Mouse (Mus musculus): ENCODE measurements around the gene Ankrd55. TPM values are rescaled to one million over a fixed set of nuclear protein-coding genes. Genes with fewer than 3 reads are reported as not detected.

The Ankrd55 gene
- polyA plus RNA-seq, 1 experiment from 2014 or later, result 0.89 TPM

DNA sequence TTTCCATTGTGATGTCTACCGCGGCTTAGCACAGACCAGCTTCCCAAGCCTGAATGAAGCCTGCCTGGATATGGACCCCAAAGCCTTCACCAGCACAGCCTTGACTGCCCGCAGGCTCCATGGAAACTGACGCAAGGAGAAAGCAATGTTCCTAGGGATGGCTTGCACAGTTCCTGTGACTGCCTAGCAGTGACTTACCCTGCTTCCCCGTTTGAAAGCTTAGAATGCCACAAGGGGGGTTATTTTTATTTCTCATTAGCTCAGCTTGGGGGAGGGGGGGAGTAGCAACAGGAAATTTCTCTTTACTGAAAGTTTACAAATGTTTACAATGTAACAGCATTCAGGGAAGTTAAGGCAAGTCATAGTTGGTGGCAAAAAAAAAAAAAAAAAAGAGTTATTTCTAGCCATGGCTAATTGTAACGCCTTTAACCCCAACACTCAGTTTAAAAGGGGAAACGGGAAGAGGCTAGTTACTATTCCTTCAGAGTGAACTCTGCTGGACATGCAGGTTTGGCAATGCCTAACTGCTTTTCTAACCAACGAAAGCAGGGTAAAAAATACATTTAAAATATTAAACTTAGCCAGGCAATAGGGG, 56.1 kb downstream of the Ankrd55 start:
- peaks cover 42% of the 10 kb centered on the region for H3K4me1 ChIP-seq (replicated peaks)
- no peak overlapping the region for H3K9ac ChIP-seq (replicated peaks)
- H3K27ac ChIP-seq, result no peak overlapping the region; the same call in 1 of the 2 replicates
- 75% methylated on average over 8 of the region's 8 CpGs for WGBS
- no peak for ATAC-seq (ENCODE audit: insufficient number of reproducible peaks, insufficient read depth, low FRiP score, low TSS enrichment, low read depth)
- no peaks in the 10 kb centered on the region for H3K9me3 ChIP-seq
- no peaks in the 10 kb centered on the region for H3K36me3 ChIP-seq
- H3K4me2 ChIP-seq, result no peak overlapping the region
- no peak overlapping the region for H3K4me3 ChIP-seq (replicated peaks)
- H3K27me3 ChIP-seq, result no peaks in the 10 kb centered on the region

DNA sequence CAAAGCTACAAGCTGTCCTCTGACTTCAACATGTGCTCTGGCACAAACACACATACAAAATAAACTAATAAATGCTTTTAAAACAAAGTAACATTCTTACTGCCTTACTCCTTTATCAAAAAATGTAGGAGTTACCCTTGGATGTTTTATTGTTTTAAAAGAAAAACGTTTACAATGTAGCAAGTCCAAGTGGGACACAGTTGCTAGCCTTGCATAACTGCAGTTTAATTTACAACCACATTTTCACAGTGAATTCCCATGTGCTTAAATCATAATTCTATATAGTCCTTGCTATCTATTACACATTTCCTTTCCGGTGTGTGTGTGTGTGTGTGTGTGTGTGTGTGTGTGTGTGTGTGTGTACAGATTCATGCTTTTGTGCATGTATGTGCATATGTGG, 57.3 kb downstream of the Ankrd55 start:
- no peak overlapping the region for H3K4me2 ChIP-seq
- H3K27ac ChIP-seq, result peak overlapping the region; percentile 95
- no peak overlapping the region for H3K4me3 ChIP-seq (replicated peaks)
- 56% methylated on average over 2 of the region's 2 CpGs for WGBS
- H3K9me3 ChIP-seq, result peaks cover 5% of the 10 kb centered on the region; the same call in 1 of the 2 replicates
- H3K36me3 ChIP-seq, result no peaks in the 10 kb centered on the region
- no peak overlapping the region for H3K9ac ChIP-seq (replicated peaks)
- H3K27me3 ChIP-seq, result no peaks in the 10 kb centered on the region
- ATAC-seq (ENCODE audit: insufficient number of reproducible peaks, insufficient read depth, low FRiP score, low TSS enrichment, low read depth), result no peak
- H3K4me1 ChIP-seq (replicated peaks), result peaks cover 38% of the 10 kb centered on the region

DNA sequence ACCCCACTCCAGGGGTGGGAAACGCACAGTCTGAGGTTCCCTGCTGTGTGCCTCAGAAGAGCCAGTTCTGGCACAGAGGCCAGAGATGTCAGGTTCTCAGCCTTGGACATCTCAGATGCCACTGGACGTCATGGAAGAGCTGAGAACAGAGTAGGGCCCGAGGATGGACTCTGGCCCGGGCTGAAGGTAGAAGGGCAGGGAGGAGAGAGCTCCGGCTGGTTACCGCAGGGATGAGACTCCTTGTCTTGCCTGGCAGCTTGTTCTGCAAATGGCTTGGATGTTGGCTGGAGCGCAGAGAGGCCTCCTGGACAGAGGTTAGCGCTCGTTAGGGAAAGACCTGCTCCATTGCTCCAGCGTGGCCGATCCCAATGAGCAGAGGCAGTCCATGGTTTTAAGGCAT, 57.8 kb downstream of the Ankrd55 start:
- ATAC-seq (ENCODE audit: insufficient number of reproducible peaks, insufficient read depth, low FRiP score, low TSS enrichment, low read depth), result 0 out of 2 replicates have a peak, but pooled peaks have one; percentile 7

DNA sequence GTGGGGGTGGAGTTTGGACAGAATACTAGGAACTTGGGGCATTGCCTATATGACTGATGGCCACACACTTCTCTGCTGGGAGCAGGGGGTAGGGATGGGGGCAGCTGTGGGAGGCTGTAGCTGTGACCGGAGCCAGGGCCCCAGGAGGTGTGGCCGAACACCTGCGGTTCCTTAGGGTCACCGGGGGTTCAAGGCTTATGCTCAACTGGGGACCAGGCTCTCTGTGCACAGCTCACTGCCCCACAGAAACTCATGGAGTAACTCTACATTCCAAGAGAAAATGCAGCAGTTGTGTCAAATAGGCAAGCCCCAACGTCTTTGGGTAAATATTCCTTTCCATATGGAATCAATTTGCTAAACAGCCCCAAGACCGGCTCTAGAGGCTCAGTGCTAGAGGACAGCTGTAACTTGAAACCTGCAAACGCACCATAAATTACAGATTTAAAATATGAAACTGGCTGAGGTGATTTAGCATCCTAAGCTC, 58.5 kb downstream of the Ankrd55 start:
- Histone ChIP-seq H3K4me2 (peak overlapping the region; percentile 37), H3K27ac (peak overlapping the region; percentile 95), H3K9ac (replicated peaks) (no peak overlapping the region), H3K4me3 (replicated peaks) (no peak overlapping the region), H3K27me3 (no peaks in the 10 kb centered on the region), H3K9me3 (peaks cover 5% of the 10 kb centered on the region; the same call in 1 of the 2 replicates), H3K36me3 (no peaks in the 10 kb centered on the region), H3K4me1 (replicated peaks) (peaks cover 39% of the 10 kb centered on the region)
- 4% methylated on average over 7 of the region's 7 CpGs for whole genome bisulfite sequencing
- peak; percentile 90 for ATAC-seq (ENCODE audit: insufficient number of reproducible peaks, insufficient read depth, low FRiP score, low TSS enrichment, low read depth)

More for the DNA sequence above, 57.8 kb downstream of the Ankrd55 start:
- Histone ChIP-seq H3K36me3 (no peaks in the 10 kb centered on the region), H3K4me3 (replicated peaks) (no peak overlapping the region), H3K4me2 (peak overlapping the region; percentile 37), H3K9me3 (peaks cover 5% of the 10 kb centered on the region; the same call in 1 of the 2 replicates), H3K4me1 (replicated peaks) (peaks cover 38% of the 10 kb centered on the region), H3K9ac (replicated peaks) (no peak overlapping the region), H3K27ac (peak overlapping the region; percentile 95), H3K27me3 (no peaks in the 10 kb centered on the region)
- WGBS, result 65% methylated on average over 11 of the region's 11 CpGs

DNA sequence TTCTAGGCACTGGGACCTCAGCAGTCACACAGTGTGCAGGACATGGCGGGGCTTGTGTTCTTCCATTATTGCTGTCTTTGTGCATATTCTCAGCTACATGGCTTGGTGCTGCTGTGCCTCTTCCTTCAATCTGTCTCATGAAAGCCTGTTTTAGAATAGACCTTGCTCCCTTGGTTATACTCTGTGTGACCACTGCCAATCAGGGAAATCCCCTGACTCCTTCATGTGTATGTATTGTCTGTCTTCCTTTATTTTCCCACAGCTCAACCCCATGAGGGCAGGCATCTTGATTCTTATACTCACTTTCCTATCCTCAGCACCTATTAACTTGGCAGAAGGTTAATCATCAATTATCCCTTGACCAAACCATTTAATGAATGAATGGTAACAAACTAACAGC, 60.0 kb downstream of the Ankrd55 start:
- H3K27me3 ChIP-seq, result no peaks in the 10 kb centered on the region
- 0 out of 2 replicates have a peak overlapping the region, but pooled peaks have one; percentile 5 for H3K27ac ChIP-seq
- no peak overlapping the region for H3K9ac ChIP-seq (replicated peaks)
- H3K36me3 ChIP-seq, result no peaks in the 10 kb centered on the region
- peaks cover 44% of the 10 kb centered on the region for H3K4me1 ChIP-seq (replicated peaks)
- H3K4me3 ChIP-seq (replicated peaks), result no peak overlapping the region
- peaks cover 5% of the 10 kb centered on the region; the same call in 1 of the 2 replicates for H3K9me3 ChIP-seq
- no peak overlapping the region for H3K4me2 ChIP-seq
- WGBS, result 90% methylated on average over 1 of the region's 1 CpGs
- ATAC-seq (ENCODE audit: insufficient number of reproducible peaks, insufficient read depth, low FRiP score, low TSS enrichment, low read depth), result no peak

DNA sequence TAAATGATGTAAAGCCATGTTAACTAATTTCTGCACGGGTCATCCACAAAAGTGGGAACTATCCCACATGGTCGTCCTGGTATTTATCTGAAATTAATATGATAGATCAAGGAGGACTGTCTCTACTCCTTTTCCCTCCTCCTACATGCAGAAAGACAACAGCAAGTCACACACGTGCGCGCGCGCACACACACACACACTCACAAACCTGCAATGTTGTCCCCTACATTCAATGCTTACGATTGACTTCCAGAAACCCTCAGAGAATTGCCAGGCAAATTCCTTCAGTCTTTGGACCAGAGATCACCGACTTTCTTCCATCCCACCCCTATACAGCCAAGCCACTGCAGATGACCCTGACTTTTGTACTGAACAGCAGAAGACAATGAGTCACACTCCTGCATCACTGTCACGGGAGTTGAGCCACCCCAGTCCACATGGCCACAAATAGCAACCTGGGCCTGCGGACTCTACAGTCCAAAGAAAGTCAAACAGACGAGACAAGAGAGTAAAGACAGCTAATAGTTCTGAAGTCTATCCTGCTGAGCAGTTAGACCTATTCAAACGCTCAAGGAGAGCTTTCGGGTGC, 60.7 kb downstream of the Ankrd55 start:
- WGBS, result 93% methylated on average over 14 of the region's 14 CpGs
- H3K9ac ChIP-seq (replicated peaks), result no peak overlapping the region
- no peak for ATAC-seq (ENCODE audit: insufficient number of reproducible peaks, insufficient read depth, low FRiP score, low TSS enrichment, low read depth)
- peaks cover 5% of the 10 kb centered on the region; the same call in 1 of the 2 replicates for H3K9me3 ChIP-seq
- no peaks in the 10 kb centered on the region for H3K36me3 ChIP-seq
- H3K27ac ChIP-seq, result no peak overlapping the region
- H3K4me1 ChIP-seq (replicated peaks), result peaks cover 46% of the 10 kb centered on the region
- H3K4me3 ChIP-seq (replicated peaks), result no peak overlapping the region
- no peak overlapping the region for H3K4me2 ChIP-seq
- H3K27me3 ChIP-seq, result no peaks in the 10 kb centered on the region

DNA sequence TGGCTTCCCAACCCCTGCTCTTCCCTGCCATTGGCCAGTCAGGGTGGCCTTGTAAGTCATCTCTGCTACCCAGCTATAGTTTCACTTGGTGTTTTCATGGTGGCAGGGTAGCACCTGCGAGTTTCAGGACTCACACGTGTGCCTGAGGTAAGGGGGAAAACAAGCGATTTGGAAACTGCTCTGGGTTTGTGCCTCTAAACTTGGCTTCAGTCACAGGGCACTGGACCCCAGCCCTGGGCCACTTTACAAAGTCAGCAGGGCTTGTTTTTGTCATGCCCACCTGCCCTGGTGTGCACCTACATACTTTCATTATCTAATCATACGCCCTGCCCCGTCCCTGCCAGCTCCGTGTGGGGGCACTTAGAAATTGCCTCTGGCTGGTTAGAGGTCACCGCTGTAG, 61.2 kb downstream of the Ankrd55 start:
- H3K4me2 ChIP-seq, result no peak overlapping the region
- no peak overlapping the region for H3K27ac ChIP-seq
- H3K36me3 ChIP-seq, result no peaks in the 10 kb centered on the region
- H3K9ac ChIP-seq (replicated peaks), result no peak overlapping the region
- H3K4me3 ChIP-seq (replicated peaks), result no peak overlapping the region
- WGBS, result 93% methylated on average over 7 of the region's 7 CpGs
- no peak for ATAC-seq (ENCODE audit: insufficient number of reproducible peaks, insufficient read depth, low FRiP score, low TSS enrichment, low read depth)
- H3K4me1 ChIP-seq (replicated peaks), result peaks cover 48% of the 10 kb centered on the region
- H3K9me3 ChIP-seq, result peaks cover 5% of the 10 kb centered on the region; the same call in 1 of the 2 replicates
- no peaks in the 10 kb centered on the region for H3K27me3 ChIP-seq

DNA sequence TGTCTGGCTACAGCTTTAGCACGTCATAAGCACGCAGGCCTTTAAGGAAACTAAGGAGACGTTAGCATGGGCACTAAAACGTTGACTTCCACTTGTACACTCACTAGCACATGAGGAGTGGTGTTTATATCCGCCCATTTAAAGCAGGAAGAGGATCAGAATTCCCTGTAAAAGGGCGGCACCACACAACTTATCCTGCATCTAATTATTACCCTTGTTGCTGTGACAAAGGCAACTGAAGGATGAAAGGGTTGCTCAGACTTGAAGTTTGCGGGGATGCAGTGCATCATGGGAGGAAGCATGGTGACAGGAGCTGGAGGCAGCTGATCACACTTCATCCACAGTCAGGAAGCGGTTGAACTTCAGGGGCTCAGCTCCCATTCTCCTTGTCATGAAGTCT, 63.7 kb downstream of the Ankrd55 start:
- H3K27me3 ChIP-seq, result no peaks in the 10 kb centered on the region
- H3K4me3 ChIP-seq (replicated peaks), result no peak overlapping the region
- H3K4me2 ChIP-seq, result no peak overlapping the region
- WGBS, result 51% methylated on average over 8 of the region's 8 CpGs
- H3K36me3 ChIP-seq, result no peaks in the 10 kb centered on the region
- H3K4me1 ChIP-seq (replicated peaks), result peaks cover 28% of the 10 kb centered on the region
- H3K9me3 ChIP-seq, result peaks cover 5% of the 10 kb centered on the region; the same call in 1 of the 2 replicates
- no peak overlapping the region for H3K27ac ChIP-seq
- H3K9ac ChIP-seq (replicated peaks), result no peak overlapping the region
- ATAC-seq (ENCODE audit: insufficient number of reproducible peaks, insufficient read depth, low FRiP score, low TSS enrichment, low read depth), result no peak

DNA sequence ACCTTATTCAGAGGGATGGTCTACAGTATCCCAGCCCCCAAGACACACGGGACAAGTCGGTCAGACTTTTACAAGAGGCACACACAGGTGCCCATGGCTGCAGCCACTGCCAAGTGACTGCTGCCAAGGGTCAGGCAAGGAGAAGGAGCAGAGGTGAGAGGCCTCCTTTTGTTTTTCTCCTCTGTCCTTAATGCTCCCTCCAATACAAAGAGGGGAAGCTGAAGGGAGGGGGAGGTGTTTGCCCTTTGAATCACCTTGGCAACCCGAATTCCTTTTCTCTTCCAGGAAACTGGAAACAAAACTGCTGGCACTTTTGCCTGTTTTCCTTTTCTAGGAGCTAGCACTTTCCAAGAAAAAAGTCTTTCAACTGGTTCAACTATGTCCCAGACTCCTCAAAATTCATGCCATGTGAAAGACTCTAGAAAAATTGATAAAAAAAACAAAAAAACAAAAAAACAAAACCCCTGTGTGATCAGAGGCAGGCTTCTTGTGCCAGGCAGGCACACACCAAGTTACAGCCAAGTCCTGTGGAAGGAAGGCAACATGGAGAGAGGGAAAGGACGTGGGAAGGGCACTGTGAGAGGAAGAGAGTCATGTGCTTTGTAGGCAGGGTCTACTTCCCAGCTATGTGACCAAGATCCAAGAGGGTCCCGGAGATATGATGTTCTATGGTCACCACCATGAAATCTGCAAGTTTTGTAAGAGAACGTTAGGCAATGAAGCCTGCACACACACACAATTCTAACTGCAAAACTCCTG, 66.0 kb downstream of the Ankrd55 start:
- no peak overlapping the region for H3K9ac ChIP-seq (replicated peaks)
- H3K27me3 ChIP-seq, result no peaks in the 10 kb centered on the region
- no peak for ATAC-seq (ENCODE audit: insufficient number of reproducible peaks, insufficient read depth, low FRiP score, low TSS enrichment, low read depth)
- 0 out of 2 replicates have a peak overlapping the region, but pooled peaks have one; percentile 14 for H3K27ac ChIP-seq
- peaks cover 5% of the 10 kb centered on the region; the same call in 1 of the 2 replicates for H3K9me3 ChIP-seq
- H3K4me2 ChIP-seq, result no peak overlapping the region
- peaks cover 18% of the 10 kb centered on the region for H3K4me1 ChIP-seq (replicated peaks)
- no peaks in the 10 kb centered on the region for H3K36me3 ChIP-seq
- WGBS, result 50% methylated on average over 6 of the region's 6 CpGs
- H3K4me3 ChIP-seq (replicated peaks), result no peak overlapping the region

DNA sequence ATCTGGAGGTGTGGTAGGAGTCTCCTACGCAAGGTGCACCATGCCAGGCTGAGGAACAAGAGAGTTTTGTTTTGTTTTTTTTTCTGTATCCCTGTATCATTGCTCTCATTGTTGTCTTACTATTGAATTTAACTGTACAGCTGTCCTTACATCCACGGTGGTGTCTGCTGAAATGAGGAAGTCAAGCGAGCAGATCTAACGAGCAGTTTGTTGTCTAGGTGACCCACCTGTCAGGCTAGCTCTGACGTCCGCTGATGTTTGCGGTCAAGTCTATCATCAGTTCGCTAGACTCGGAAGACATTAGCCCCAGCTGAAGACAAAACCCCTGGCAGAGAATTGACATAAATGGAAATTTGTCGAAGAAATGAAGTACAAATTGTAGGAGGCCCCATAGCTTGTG, 66.7 kb downstream of the Ankrd55 start:
- Histone ChIP-seq H3K27ac (no peak overlapping the region), H3K27me3 (no peaks in the 10 kb centered on the region), H3K9ac (replicated peaks) (no peak overlapping the region), H3K36me3 (no peaks in the 10 kb centered on the region), H3K4me1 (replicated peaks) (peaks cover 18% of the 10 kb centered on the region), H3K9me3 (peaks cover 4% of the 10 kb centered on the region; the same call in 1 of the 2 replicates), H3K4me3 (replicated peaks) (no peak overlapping the region), H3K4me2 (no peak overlapping the region)
- no peak for ATAC-seq (ENCODE audit: insufficient number of reproducible peaks, insufficient read depth, low FRiP score, low TSS enrichment, low read depth)
- WGBS, result 87% methylated on average over 10 of the region's 10 CpGs

DNA sequence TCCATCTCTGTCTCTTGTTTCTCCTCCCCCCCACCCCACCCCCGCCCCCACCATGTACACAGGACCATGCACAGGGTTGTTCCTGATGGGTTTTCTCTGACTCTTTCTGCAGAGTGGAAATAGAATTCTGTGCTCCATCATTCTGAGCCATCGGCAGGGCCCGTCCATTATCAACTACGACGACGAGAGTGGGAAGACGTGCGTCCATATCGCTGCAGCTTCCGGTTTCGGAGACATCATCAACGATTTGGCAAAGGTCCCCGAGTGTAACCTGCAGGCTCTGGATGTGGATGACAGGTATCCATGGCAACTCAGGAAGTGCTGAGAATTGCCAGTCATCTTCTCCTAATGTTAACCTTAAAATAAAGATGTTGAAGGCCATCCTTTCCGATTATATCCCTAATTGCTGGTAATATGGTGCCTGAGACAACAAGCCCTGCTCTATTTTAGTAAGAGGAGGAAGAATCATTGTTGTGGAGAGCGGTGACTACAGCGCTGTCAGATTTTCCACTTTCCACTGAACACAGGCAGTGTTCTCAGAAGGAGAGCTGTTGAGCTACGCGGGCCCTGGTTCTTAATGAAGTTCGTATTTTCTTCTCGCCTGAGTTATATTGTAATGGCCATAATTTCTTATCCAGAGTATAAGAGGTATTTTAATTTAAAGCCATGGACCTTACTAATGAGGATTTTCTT, 67.7 kb downstream of the Ankrd55 start:
- H3K36me3 ChIP-seq, result no peaks in the 10 kb centered on the region
- H3K9me3 ChIP-seq, result no peaks in the 10 kb centered on the region
- H3K4me3 ChIP-seq (replicated peaks), result no peak overlapping the region
- WGBS, result 90% methylated on average over 20 of the region's 20 CpGs
- H3K9ac ChIP-seq (replicated peaks), result no peak overlapping the region
- H3K27ac ChIP-seq, result no peak overlapping the region
- peaks cover 18% of the 10 kb centered on the region for H3K4me1 ChIP-seq (replicated peaks)
- H3K4me2 ChIP-seq, result no peak overlapping the region
- no peak for ATAC-seq (ENCODE audit: insufficient number of reproducible peaks, insufficient read depth, low FRiP score, low TSS enrichment, low read depth)
- H3K27me3 ChIP-seq, result no peaks in the 10 kb centered on the region

All from limb, embryonic 12.5 days (tissue).